Mouse (Mus musculus) heart, adult 9 months (tissue): ENCODE data around the gene Prrt1.
A peak's percentile ranks its signal among the peaks of the same experiment; 100 is the strongest.

ENCODE experiments used
- DNase-seq, 2 experiments: peaks; one replicate each; pipeline ENCODE4 v3.0.0; 2022; ENCODE audit warnings: low spot score in 2 of 2

Prrt1 gene

GRCm38 (mm10) chr17:34597566-34598095 is 31.7 kb upstream of the Prrt1 start, which contains the start of gene Ager:
Gene Ager, plus strand, starts transcription at chr17:34597862.
- no peak for DNase-seq

- DNase-seq: no peak
These were observed 29.4 kb upstream of the Prrt1 start for GRCm38 (mm10) chr17:34599891-34600290.

- no peak for DNase-seq
These were observed 27.5 kb upstream of the Prrt1 start for GRCm38 (mm10) chr17:34601796-34602195.

GRCm38 (mm10) chr17:34603375-34604060 is 25.8 kb upstream of the Prrt1 start, which contains the start of gene Rnf5:
Gene Rnf5, minus strand, starts transcription at chr17:34603690.
- peak; percentile 100 for DNase-seq

- peak; percentile 99 for DNase-seq
These were observed 25.2 kb upstream of the Prrt1 start, which contains the start of gene Agpat1 for GRCm38 (mm10) chr17:34604061-34604508. Gene Agpat1, plus strand, starts transcription at chr17:34604262.

GRCm38 (mm10) chr17:34604511-34605237 is 24.7 kb upstream of the Prrt1 start:
- DNase-seq: no peak

GRCm38 (mm10) chr17:34605609-34606008 is 23.7 kb upstream of the Prrt1 start:
- DNase-seq: peak; percentile 97

GRCm38 (mm10) chr17:34606186-34607039 is 22.9 kb upstream of the Prrt1 start:
- no peak for DNase-seq

GRCm38 (mm10) chr17:34607997-34608396 is 21.3 kb upstream of the Prrt1 start:
- no peak for DNase-seq

GRCm38 (mm10) chr17:34611050-34611449 is 18.3 kb upstream of the Prrt1 start:
- DNase-seq: no peak

- DNase-seq: no peak
These were observed 16.2 kb upstream of the Prrt1 start for GRCm38 (mm10) chr17:34613054-34613645.

- DNase-seq: no peak
These were observed 15.5 kb upstream of the Prrt1 start for GRCm38 (mm10) chr17:34613830-34614229.

GRCm38 (mm10) chr17:34615871-34616270 is 13.5 kb upstream of the Prrt1 start, which contains the start of gene Egfl8:
Gene Egfl8, minus strand, starts transcription at chr17:34615971.
- no peak for DNase-seq

- peak in 1 of 2 experiments; percentile 64 for DNase-seq
These were observed 10.3 kb upstream of the Prrt1 start for GRCm38 (mm10) chr17:34618999-34619398.

- no peak for DNase-seq
These were observed 8.3 kb upstream of the Prrt1 start for GRCm38 (mm10) chr17:34621006-34621405.

- DNase-seq: no peak
These were observed 6.2 kb upstream of the Prrt1 start for GRCm38 (mm10) chr17:34623161-34623560.

- DNase-seq: no peak
These were observed 4.4 kb upstream of the Prrt1 start for GRCm38 (mm10) chr17:34624981-34625380.

GRCm38 (mm10) chr17:34626062-34626772 is 3.1 kb upstream of the Prrt1 start:
- DNase-seq: no peak

- no peak for DNase-seq
These were observed 2.6 kb upstream of the Prrt1 start for GRCm38 (mm10) chr17:34626773-34627092.

- peak; percentile 89 to 90 for DNase-seq
These were observed 2.0 kb upstream of the Prrt1 start for GRCm38 (mm10) chr17:34627093-34627942.
